Mouse (Mus musculus): ENCODE results near the gene Pir. TPM values are rescaled to one million over a fixed set of nuclear protein-coding genes. Genes with fewer than 3 reads are reported as not detected.
A peak's percentile ranks its signal among the peaks of the same experiment; 100 is the strongest.

Pir gene
- polyA plus RNA-seq, 1 experiment from 2014 or later = 11.0 TPM

DNA sequence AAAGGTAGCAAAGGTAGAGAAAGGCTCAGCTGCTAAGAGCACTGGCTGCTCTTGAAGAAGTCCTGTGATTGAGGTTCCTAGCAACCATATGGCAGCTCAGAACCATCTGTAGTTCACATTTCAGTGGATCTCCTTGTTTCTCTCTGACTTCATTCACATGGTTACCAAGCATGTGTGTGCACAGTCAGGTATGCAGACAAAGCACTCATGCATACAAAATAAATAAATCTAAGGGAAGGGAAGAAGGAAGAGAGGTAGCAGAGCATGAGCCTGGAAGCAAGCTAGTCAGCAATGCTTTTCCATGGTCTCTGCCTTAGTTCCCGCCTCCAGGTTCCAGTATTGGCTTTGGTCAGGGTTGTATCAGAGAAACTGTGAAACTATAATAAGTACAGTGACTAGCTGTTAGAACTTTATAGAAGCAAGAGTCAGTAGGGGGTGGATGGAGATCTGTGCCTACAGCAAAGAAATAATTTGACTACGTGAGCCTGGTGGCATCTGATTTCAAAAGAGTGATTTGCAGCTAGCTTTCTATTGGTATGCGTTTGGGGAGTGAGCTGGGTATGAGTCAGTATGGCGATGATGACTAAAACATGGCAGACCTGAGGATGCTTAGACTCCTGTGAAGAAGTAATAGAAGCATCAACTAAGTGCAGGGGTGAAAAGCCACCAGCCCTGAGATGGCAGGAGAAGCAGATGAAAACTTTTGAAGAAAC is 96.1 kb downstream of the Pir start:
- H3K4me2 ChIP-seq = no peak overlapping the region
- no peaks in the 10 kb centered on the region for H3K9me3 ChIP-seq (ENCODE audit: control insufficient read depth, low read length)
- H3K27ac ChIP-seq (ENCODE audit: low read depth, low read length) = no peak overlapping the region
- DNase-seq (ENCODE audit: low spot score) = no peak
- WGBS = 87% methylated on average over 4 of the region's 4 CpGs
- no peaks in the 10 kb centered on the region for H3K4me1 ChIP-seq (replicated peaks; ENCODE audit: control insufficient read depth, insufficient read depth, low read length)
- no peaks in the 10 kb centered on the region for H3K27me3 ChIP-seq (replicated peaks; ENCODE audit: control insufficient read depth, insufficient read depth, low read length)
- H3K9ac ChIP-seq (ENCODE audit: low read depth, low read length) = no peak overlapping the region
- no peaks in the 10 kb centered on the region for H3K36me3 ChIP-seq (ENCODE audit: control insufficient read depth, insufficient read depth, low read length)
- ATAC-seq (replicated peaks; ENCODE audit: low FRiP score) = no peak
- H3K4me3 ChIP-seq (ENCODE audit: low read depth, low read length) = no peak overlapping the region

DNA sequence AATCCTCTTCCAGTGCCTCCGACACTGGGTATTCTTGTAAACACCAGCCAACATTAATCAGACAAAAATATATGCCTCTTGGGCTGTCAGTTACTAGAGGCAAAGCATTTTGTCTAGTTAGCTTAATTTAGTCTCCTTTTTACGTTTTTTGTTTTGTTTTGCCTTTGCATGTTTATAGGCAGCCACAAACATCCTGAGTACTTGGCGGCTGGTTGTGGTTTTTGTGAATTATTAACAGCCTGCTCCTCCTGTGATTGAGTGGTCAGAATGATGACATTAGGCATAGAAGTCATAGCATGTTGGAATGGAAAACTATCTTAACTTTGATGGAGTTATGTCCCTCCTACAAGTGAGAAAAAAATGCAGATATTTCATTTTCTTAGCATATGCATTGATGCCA is 101.4 kb downstream of the Pir start:
- 82% methylated on average over 3 of the region's 3 CpGs for WGBS
- ATAC-seq (replicated peaks; ENCODE audit: low FRiP score) (no peak), DNase-seq (ENCODE audit: low spot score) (no peak)
- H3K27me3 ChIP-seq (replicated peaks; ENCODE audit: control insufficient read depth, insufficient read depth, low read length) = no peaks in the 10 kb centered on the region
- H3K9ac ChIP-seq (ENCODE audit: low read depth, low read length) = no peak overlapping the region
- H3K4me2 ChIP-seq = no peak overlapping the region
- H3K4me1 ChIP-seq (replicated peaks; ENCODE audit: control insufficient read depth, insufficient read depth, low read length) = no peaks in the 10 kb centered on the region
- no peaks in the 10 kb centered on the region for H3K36me3 ChIP-seq (ENCODE audit: control insufficient read depth, insufficient read depth, low read length)
- no peak overlapping the region for H3K27ac ChIP-seq (ENCODE audit: low read depth, low read length)
- H3K9me3 ChIP-seq (ENCODE audit: control insufficient read depth, low read length) = no peaks in the 10 kb centered on the region
- H3K4me3 ChIP-seq (ENCODE audit: low read depth, low read length) = no peak overlapping the region

DNA sequence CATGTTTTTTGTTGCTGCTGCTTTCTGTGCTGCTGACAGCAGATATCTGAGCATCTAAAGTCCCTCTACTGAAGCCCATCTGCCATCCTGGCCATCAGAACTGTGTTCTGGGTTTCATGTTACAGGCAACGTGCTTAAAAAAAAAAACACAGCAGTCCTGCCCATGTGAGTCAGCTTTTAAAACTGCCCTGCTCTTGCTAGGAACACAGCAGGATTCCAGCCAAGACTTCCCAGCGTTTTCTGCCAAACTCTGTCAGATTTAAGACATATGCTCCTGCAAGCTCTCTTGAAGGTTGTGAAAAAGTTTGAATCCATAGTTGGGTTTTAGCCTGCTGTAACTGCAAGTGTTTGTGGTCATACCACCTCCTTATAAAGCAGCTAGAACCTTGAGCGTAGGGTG is 103.9 kb downstream of the Pir start, which contains the start of gene Vegfd:
Vegfd (plus strand) TSS at position 298 of the 400 bp plus-strand sequence.
- Histone ChIP-seq H3K9me3 (ENCODE audit: control insufficient read depth, low read length) (no peaks in the 10 kb centered on the region), H3K4me3 (ENCODE audit: low read depth, low read length) (no peak within 1 kb of the TSS), H3K4me1 (replicated peaks; ENCODE audit: control insufficient read depth, insufficient read depth, low read length) (no peaks in the 10 kb centered on the region), H3K27ac (ENCODE audit: low read depth, low read length) (no peak within 1 kb of the TSS), H3K27me3 (replicated peaks; ENCODE audit: control insufficient read depth, insufficient read depth, low read length) (no peaks in the 10 kb centered on the region), H3K9ac (ENCODE audit: low read depth, low read length) (no peak within 1 kb of the TSS), H3K4me2 (no peak within 1 kb of the TSS), H3K36me3 (ENCODE audit: control insufficient read depth, insufficient read depth, low read length) (no peaks in the 10 kb centered on the region)
- ATAC-seq (replicated peaks; ENCODE audit: low FRiP score) = no peak
- no peak for DNase-seq (ENCODE audit: low spot score)
- 30% methylated on average over 3 of the region's 3 CpGs for WGBS

DNA sequence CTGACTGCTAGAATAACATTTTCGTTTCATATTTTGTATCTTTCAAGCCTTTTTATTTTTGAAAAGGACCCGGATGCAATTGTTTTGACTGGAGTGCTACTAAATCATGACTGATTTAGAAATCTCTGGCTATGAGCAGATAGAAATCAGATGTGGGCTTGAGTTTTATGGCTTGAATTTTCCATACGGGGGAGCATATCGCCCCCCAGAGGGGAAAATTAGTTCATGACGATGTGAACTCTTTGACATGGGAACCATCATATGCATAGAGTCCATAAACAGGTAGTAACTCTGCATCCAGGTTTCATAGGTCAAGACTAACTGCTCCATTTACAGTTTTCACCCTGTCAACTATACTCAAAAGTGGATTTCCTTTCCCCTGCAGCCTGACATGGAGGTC is 105.4 kb downstream of the Pir start:
- Histone ChIP-seq H3K36me3 (ENCODE audit: control insufficient read depth, insufficient read depth, low read length) (no peaks in the 10 kb centered on the region), H3K9ac (ENCODE audit: low read depth, low read length) (no peak overlapping the region), H3K4me1 (replicated peaks; ENCODE audit: control insufficient read depth, insufficient read depth, low read length) (no peaks in the 10 kb centered on the region), H3K27ac (ENCODE audit: low read depth, low read length) (no peak overlapping the region), H3K9me3 (ENCODE audit: control insufficient read depth, low read length) (no peaks in the 10 kb centered on the region), H3K4me3 (ENCODE audit: low read depth, low read length) (no peak overlapping the region), H3K4me2 (no peak overlapping the region), H3K27me3 (replicated peaks; ENCODE audit: control insufficient read depth, insufficient read depth, low read length) (no peaks in the 10 kb centered on the region)
- DNase-seq (ENCODE audit: low spot score) (no peak), ATAC-seq (replicated peaks; ENCODE audit: low FRiP score) (no peak)
- WGBS = 59% methylated on average over 5 of the region's 5 CpGs

DNA sequence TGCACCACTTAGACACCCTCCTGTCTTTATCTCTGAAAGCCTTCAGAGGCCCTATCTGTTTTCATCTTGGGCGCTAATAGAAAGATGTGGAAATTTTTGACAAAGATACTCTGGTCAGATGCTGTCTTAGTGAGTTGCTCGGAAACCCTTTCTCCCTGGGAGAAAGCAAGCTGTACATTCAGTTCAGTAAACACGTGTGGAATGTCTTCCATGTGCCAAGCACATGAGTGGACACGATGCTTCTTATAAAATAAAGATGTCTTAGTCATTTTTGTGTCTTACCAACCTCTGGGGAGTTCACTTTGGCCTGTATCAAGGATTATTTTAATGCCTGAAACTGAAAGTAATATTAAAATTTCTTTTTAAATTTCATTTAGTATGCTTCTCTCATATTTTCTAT is 110.5 kb downstream of the Pir start:
- DNase-seq (ENCODE audit: low spot score) = no peak
- ATAC-seq (replicated peaks; ENCODE audit: low FRiP score) = no peak
- H3K4me1 ChIP-seq (replicated peaks; ENCODE audit: control insufficient read depth, insufficient read depth, low read length) = no peaks in the 10 kb centered on the region
- H3K4me2 ChIP-seq = no peak overlapping the region
- 0 out of 2 replicates have a peak, but pooled peaks cover 4% of the 10 kb centered on the region for H3K27me3 ChIP-seq (replicated peaks; ENCODE audit: control insufficient read depth, insufficient read depth, low read length)
- WGBS = 78% methylated on average over 4 of the region's 4 CpGs
- H3K9ac ChIP-seq (ENCODE audit: low read depth, low read length) = no peak overlapping the region
- no peak overlapping the region for H3K27ac ChIP-seq (ENCODE audit: low read depth, low read length)
- H3K4me3 ChIP-seq (ENCODE audit: low read depth, low read length) = no peak overlapping the region
- H3K9me3 ChIP-seq (ENCODE audit: control insufficient read depth, low read length) = no peaks in the 10 kb centered on the region
- H3K36me3 ChIP-seq (ENCODE audit: control insufficient read depth, insufficient read depth, low read length) = no peaks in the 10 kb centered on the region

DNA sequence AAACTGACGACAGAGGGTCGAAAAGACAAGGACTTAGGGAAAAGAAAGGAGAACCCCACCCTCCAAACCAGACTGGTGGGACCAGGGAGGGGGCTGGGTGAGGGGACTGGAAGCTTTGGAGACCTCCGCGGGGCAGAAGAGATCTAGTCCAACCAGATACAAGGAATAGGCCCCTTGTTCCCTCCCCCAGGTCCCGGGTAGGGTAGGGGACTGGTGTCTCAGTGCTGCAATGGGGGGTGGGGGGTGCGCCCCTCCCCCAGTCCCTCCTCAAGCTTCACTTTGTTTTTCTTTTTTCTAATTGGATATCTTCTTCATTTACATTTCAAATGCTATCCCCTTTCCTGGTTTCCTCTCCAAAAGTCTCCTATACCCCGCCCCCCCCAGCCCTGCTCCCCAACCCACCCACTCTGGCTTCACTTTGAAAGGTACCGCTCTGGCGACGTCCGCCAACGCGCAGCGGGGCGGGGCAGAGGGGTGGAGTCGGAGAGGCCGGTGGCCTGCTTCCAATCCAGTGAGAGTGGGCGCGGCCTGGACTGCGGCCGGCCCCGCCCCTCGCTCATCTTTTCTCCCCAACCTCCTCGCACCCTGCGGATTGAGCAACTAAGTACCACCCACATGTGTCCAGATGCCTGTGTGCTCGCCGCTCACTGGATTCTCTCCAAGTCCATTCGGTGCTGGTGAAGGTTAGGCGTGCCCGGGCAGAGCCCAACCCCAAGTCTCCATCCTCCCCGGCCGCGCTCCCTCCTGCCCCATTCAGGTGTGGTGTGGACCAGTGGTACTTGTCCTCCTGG is 112.6 kb downstream of the Pir start:
- Histone ChIP-seq H3K9ac (ENCODE audit: low read depth, low read length) (no peak overlapping the region), H3K4me1 (replicated peaks; ENCODE audit: control insufficient read depth, insufficient read depth, low read length) (no peaks in the 10 kb centered on the region), H3K27me3 (replicated peaks; ENCODE audit: control insufficient read depth, insufficient read depth, low read length) (0 out of 2 replicates have a peak, but pooled peaks cover 4% of the 10 kb centered on the region), H3K36me3 (ENCODE audit: control insufficient read depth, insufficient read depth, low read length) (no peaks in the 10 kb centered on the region), H3K4me3 (ENCODE audit: low read depth, low read length) (peak overlapping the region; percentile 37), H3K9me3 (ENCODE audit: control insufficient read depth, low read length) (no peaks in the 10 kb centered on the region), H3K4me2 (peak overlapping the region; percentile 69), H3K27ac (ENCODE audit: low read depth, low read length) (no peak overlapping the region)
- ATAC-seq (replicated peaks; ENCODE audit: low FRiP score) (peak; percentile 98), DNase-seq (ENCODE audit: low spot score) (peak; percentile 72)
- WGBS = 12% methylated on average over 33 of the region's 33 CpGs

DNA sequence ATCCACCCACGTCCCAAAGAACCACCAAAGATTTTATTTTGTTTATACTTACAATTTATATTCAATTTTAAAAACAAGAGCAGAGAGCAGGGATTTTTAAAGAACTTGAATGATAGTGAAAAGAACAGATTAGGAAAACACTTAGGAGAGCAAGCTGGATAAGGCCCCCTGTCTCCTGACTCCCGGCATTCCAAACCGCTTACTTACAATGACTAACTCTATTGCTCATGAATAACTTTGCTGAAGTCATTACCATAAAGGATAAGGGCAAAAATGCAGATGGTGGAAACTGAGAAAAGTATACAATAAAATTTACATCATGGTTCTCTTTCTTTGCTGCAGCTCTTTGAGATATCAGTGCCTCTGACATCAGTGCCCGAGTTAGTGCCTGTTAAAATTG is 124.9 kb downstream of the Pir start:
- no peaks in the 10 kb centered on the region for H3K27me3 ChIP-seq (replicated peaks; ENCODE audit: control insufficient read depth, insufficient read depth, low read length)
- no peak for ATAC-seq (replicated peaks; ENCODE audit: low FRiP score)
- no peak overlapping the region for H3K9ac ChIP-seq (ENCODE audit: low read depth, low read length)
- no peak overlapping the region for H3K4me3 ChIP-seq (ENCODE audit: low read depth, low read length)
- H3K4me1 ChIP-seq (replicated peaks; ENCODE audit: control insufficient read depth, insufficient read depth, low read length) = no peaks in the 10 kb centered on the region
- H3K27ac ChIP-seq (ENCODE audit: low read depth, low read length) = no peak overlapping the region
- 80% methylated on average over 4 of the region's 4 CpGs for WGBS
- no peak overlapping the region for H3K4me2 ChIP-seq
- DNase-seq (ENCODE audit: low spot score) = no peak
- H3K9me3 ChIP-seq (ENCODE audit: control insufficient read depth, low read length) = no peaks in the 10 kb centered on the region
- H3K36me3 ChIP-seq (ENCODE audit: control insufficient read depth, insufficient read depth, low read length) = no peaks in the 10 kb centered on the region

DNA sequence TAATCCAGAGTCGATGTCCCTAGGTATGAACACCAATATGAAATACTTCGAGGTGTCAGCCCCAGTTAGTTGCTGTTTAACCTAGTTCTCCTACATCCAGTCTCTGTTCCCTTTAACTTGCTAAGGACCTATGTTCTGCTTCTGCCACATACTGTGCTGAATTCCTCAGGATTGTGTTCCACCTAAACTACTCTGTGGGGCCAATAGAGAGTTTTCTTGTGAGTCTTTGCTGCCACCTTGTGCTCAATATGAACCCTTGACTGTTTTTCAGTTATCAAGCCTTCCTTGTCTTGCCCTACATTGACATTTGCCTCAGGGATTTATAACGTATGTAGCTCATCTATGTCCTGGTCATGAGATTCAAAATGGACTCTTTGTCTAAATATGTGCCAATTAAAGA is 129.3 kb downstream of the Pir start:
- 64% methylated on average over 3 of the region's 3 CpGs for WGBS

More for the DNA sequence above, 129.3 kb downstream of the Pir start:
- no peaks in the 10 kb centered on the region for H3K4me1 ChIP-seq (replicated peaks; ENCODE audit: control insufficient read depth, insufficient read depth, low read length)
- ATAC-seq (replicated peaks; ENCODE audit: low FRiP score) (no peak), DNase-seq (ENCODE audit: low spot score) (no peak)
- no peaks in the 10 kb centered on the region for H3K9me3 ChIP-seq (ENCODE audit: control insufficient read depth, low read length)
- no peaks in the 10 kb centered on the region for H3K36me3 ChIP-seq (ENCODE audit: control insufficient read depth, insufficient read depth, low read length)
- no peak overlapping the region for H3K4me2 ChIP-seq
- no peaks in the 10 kb centered on the region for H3K27me3 ChIP-seq (replicated peaks; ENCODE audit: control insufficient read depth, insufficient read depth, low read length)
- H3K27ac ChIP-seq (ENCODE audit: low read depth, low read length) = no peak overlapping the region
- H3K4me3 ChIP-seq (ENCODE audit: low read depth, low read length) = no peak overlapping the region
- H3K9ac ChIP-seq (ENCODE audit: low read depth, low read length) = no peak overlapping the region

Measured in liver, embryonic 11.5 days (tissue).